Mouse (Mus musculus): ENCODE data around the gene Irf5. TPM values are rescaled to one million over a fixed set of nuclear protein-coding genes. Genes with fewer than 3 reads are reported as not detected.
"Not testable (repeated sequence)": the region's sequence is repeated elsewhere in the genome, so short reads cannot be mapped to it uniquely, and the experiment has no call there.

Irf5 gene
- polyA plus RNA-seq, 1 experiment from 2014 or later = 10.7 TPM

- H3K9me3 ChIP-seq (replicated peaks) = no peaks in the 10 kb centered on the region
- peaks cover 89% of the 10 kb centered on the region for H3K36me3 ChIP-seq (replicated peaks)
- no peaks in the 10 kb centered on the region for H3K27me3 ChIP-seq
- no peak overlapping the region for H3K9ac ChIP-seq
- no peak for ATAC-seq (ENCODE audit: insufficient read depth)
- H3K4me1 ChIP-seq (replicated peaks) = no peaks in the 10 kb centered on the region
- no peak overlapping the region for H3K27ac ChIP-seq (replicated peaks)
- no peak overlapping the region for H3K4me2 ChIP-seq
- no peak overlapping the region for H3K4me3 ChIP-seq (replicated peaks)
Measured at GRCm38 (mm10) chr6:29547582-29547981, 21.2 kb downstream of the Irf5 start.

GRCm38 (mm10) chr6:29548086-29548485 lies 21.7 kb downstream of the Irf5 start:
- ATAC-seq (ENCODE audit: insufficient read depth) = no peak
- Histone ChIP-seq H3K9ac (no peak overlapping the region), H3K4me3 (replicated peaks) (no peak overlapping the region), H3K36me3 (replicated peaks) (peaks cover 89% of the 10 kb centered on the region), H3K27ac (replicated peaks) (no peak overlapping the region), H3K27me3 (no peaks in the 10 kb centered on the region), H3K4me2 (no peak overlapping the region), H3K4me1 (replicated peaks) (no peaks in the 10 kb centered on the region), H3K9me3 (replicated peaks) (no peaks in the 10 kb centered on the region)
- 92% methylated on average over 1 of the region's 1 CpGs for WGBS (ENCODE audit: insufficient replicate concordance)

GRCm38 (mm10) chr6:29552526-29552925 lies 26.1 kb downstream of the Irf5 start:
- WGBS (ENCODE audit: insufficient replicate concordance) = 84% methylated on average over 2 of the region's 2 CpGs
- Histone ChIP-seq H3K4me3 (replicated peaks) (no peak overlapping the region), H3K9ac (no peak overlapping the region), H3K4me1 (replicated peaks) (no peaks in the 10 kb centered on the region), H3K4me2 (no peak overlapping the region), H3K36me3 (replicated peaks) (peaks cover 85% of the 10 kb centered on the region), H3K27me3 (no peaks in the 10 kb centered on the region), H3K9me3 (replicated peaks) (no peaks in the 10 kb centered on the region), H3K27ac (replicated peaks) (no peak overlapping the region)
- ATAC-seq (ENCODE audit: insufficient read depth) = no peak

GRCm38 (mm10) chr6:29557112-29557511 lies 30.7 kb downstream of the Irf5 start:
- WGBS (ENCODE audit: insufficient replicate concordance) = 69% methylated on average over 2 of the region's 2 CpGs
- no peaks in the 10 kb centered on the region for H3K4me1 ChIP-seq (replicated peaks)

GRCm38 (mm10) chr6:29576388-29576787 lies 50.0 kb downstream of the Irf5 start:
- peaks cover 85% of the 10 kb centered on the region for H3K36me3 ChIP-seq (replicated peaks)
- H3K4me1 ChIP-seq (replicated peaks); H3K9ac ChIP-seq; H3K4me3 ChIP-seq (replicated peaks); H3K27me3 ChIP-seq; ATAC-seq (ENCODE audit: insufficient read depth); H3K27ac ChIP-seq (replicated peaks); H3K4me2 ChIP-seq; H3K9me3 ChIP-seq (replicated peaks): not testable (repeated sequence)
- WGBS (ENCODE audit: insufficient replicate concordance) = 82% methylated on average over 3 of the region's 3 CpGs

More at GRCm38 (mm10) chr6:29557112-29557511, 30.7 kb downstream of the Irf5 start:
- no peak overlapping the region for H3K9ac ChIP-seq
- ATAC-seq (ENCODE audit: insufficient read depth) = no peak
- H3K27me3 ChIP-seq = no peaks in the 10 kb centered on the region
- H3K4me3 ChIP-seq (replicated peaks) = no peak overlapping the region
- H3K27ac ChIP-seq (replicated peaks) = no peak overlapping the region
- peaks cover 86% of the 10 kb centered on the region for H3K36me3 ChIP-seq (replicated peaks)
- no peak overlapping the region for H3K4me2 ChIP-seq
- H3K9me3 ChIP-seq (replicated peaks) = no peaks in the 10 kb centered on the region

GRCm38 (mm10) chr6:29580770-29581169 lies 54.3 kb downstream of the Irf5 start:
- 33% methylated on average over 1 of the region's 1 CpGs for WGBS (ENCODE audit: insufficient replicate concordance)
- Histone ChIP-seq H3K9ac (no peak overlapping the region), H3K36me3 (replicated peaks) (peaks cover 75% of the 10 kb centered on the region), H3K4me3 (replicated peaks) (no peak overlapping the region), H3K27me3 (no peaks in the 10 kb centered on the region), H3K4me2 (no peak overlapping the region), H3K27ac (replicated peaks) (no peak overlapping the region), H3K9me3 (replicated peaks) (no peaks in the 10 kb centered on the region), H3K4me1 (replicated peaks) (no peaks in the 10 kb centered on the region; the same call in 1 of the 2 replicates)
- no peak for ATAC-seq (ENCODE audit: insufficient read depth)

- WGBS (ENCODE audit: insufficient replicate concordance) = 79% methylated on average over 3 of the region's 3 CpGs
- no peak overlapping the region for H3K9ac ChIP-seq
- peaks cover 76% of the 10 kb centered on the region for H3K36me3 ChIP-seq (replicated peaks)
Measured at GRCm38 (mm10) chr6:29581202-29581601, 54.8 kb downstream of the Irf5 start.

More at GRCm38 (mm10) chr6:29581202-29581601, 54.8 kb downstream of the Irf5 start:
- ATAC-seq (ENCODE audit: insufficient read depth) = no peak
- H3K4me1 ChIP-seq (replicated peaks) = no peaks in the 10 kb centered on the region; the same call in 1 of the 2 replicates
- H3K9me3 ChIP-seq (replicated peaks) = no peaks in the 10 kb centered on the region
- no peak overlapping the region for H3K27ac ChIP-seq (replicated peaks)
- H3K4me2 ChIP-seq = no peak overlapping the region
- no peak overlapping the region for H3K4me3 ChIP-seq (replicated peaks)
- no peaks in the 10 kb centered on the region for H3K27me3 ChIP-seq

Other genes with a start within 250 kb of the Irf5 start
- 0.12 and 0.16 TPM in 2 replicates for gene Fam71f2, start 247.0 kb upstream of the Irf5 start, polyA plus RNA-seq (2015; fragmentation: Nextera tagmentation; extraction: Ambion mirVana)
- not detected in 2 replicates for gene Fam71f1, start 207.5 kb upstream of the Irf5 start, polyA plus RNA-seq (2015; fragmentation: Nextera tagmentation; extraction: Ambion mirVana)
- gene Calu, start 178.6 kb upstream of the Irf5 start, polyA plus RNA-seq (2015; fragmentation: Nextera tagmentation; extraction: Ambion mirVana) = 100 and 106 TPM in 2 replicates
- 0.03 TPM in 1 of 2 replicates, not detected in the other for gene Opn1sw, start 138.2 kb upstream of the Irf5 start, polyA plus RNA-seq (2015; fragmentation: Nextera tagmentation; extraction: Ambion mirVana)
- gene Ccdc136, start 130.3 kb upstream of the Irf5 start, polyA plus RNA-seq (2015; fragmentation: Nextera tagmentation; extraction: Ambion mirVana) = 0.13 and 0.45 TPM in 2 replicates
- gene Flnc, start 93.4 kb upstream of the Irf5 start, polyA plus RNA-seq (2015; fragmentation: Nextera tagmentation; extraction: Ambion mirVana) = 0.91 and 1.1 TPM in 2 replicates
- 125 and 127 TPM in 2 replicates for gene Atp6v1f, start 58.9 kb upstream of the Irf5 start, polyA plus RNA-seq (2015; fragmentation: Nextera tagmentation; extraction: Ambion mirVana)
- not detected in 2 replicates for gene Atp6v1fnb, start 55.2 kb upstream of the Irf5 start, polyA plus RNA-seq (2015; fragmentation: Nextera tagmentation; extraction: Ambion mirVana)
- gene Kcp, start 18.7 kb upstream of the Irf5 start, polyA plus RNA-seq (2015; fragmentation: Nextera tagmentation; extraction: Ambion mirVana) = 1.6 and 2.9 TPM in 2 replicates
- 31.5 and 32.0 TPM in 2 replicates for gene Tnpo3, start 83.3 kb downstream of the Irf5 start, polyA plus RNA-seq (2015; fragmentation: Nextera tagmentation; extraction: Ambion mirVana)
- 184 and 205 TPM in 2 replicates for gene Tspan33, start 167.6 kb downstream of the Irf5 start, polyA plus RNA-seq (2015; fragmentation: Nextera tagmentation; extraction: Ambion mirVana)
- 3.2 and 3.6 TPM in 2 replicates for gene Smo, start 208.9 kb downstream of the Irf5 start, polyA plus RNA-seq (2015; fragmentation: Nextera tagmentation; extraction: Ambion mirVana)
- 3.8 and 4.6 TPM in 2 replicates for gene Ahcyl2, start 241.4 kb downstream of the Irf5 start, polyA plus RNA-seq (2015; fragmentation: Nextera tagmentation; extraction: Ambion mirVana)

All from liver, embryonic 15.5 days (tissue).